Mouse (Mus musculus) neural tube, embryonic 15.5 days (tissue): ENCODE data around the gene Hpcal1. TPM values are rescaled to one million over a fixed set of nuclear protein-coding genes. Genes with fewer than 3 reads are reported as not detected.

Source experiments
- ATAC-seq: fragments of 200-750 bp; cut with Nextera tagmentation; 2 replicates; pipeline ENCODE4 v1.8.0; 2017; ENCODE audit warnings: mild to moderate bottlenecking, moderate TSS enrichment, moderate library complexity; ENCODE audit not compliant: low FRiP score
- H3K27ac ChIP-seq: fragments of 300-500 bp; sonication (generic); replicated peaks from 2 replicates; pipeline ENCODE4 v1.5.1; 2015; ENCODE audit warnings: mild to moderate bottlenecking, inconsistent platforms
- H3K27me3 ChIP-seq: fragments of 300-500 bp; sonication (generic); replicated peaks from 2 replicates; pipeline ENCODE4 v1.6.1; 2015; ENCODE audit warnings: inconsistent platforms
- H3K36me3 ChIP-seq: fragments of 300-500 bp; sonication (generic); 2 replicates; pipeline ENCODE4 v1.6.1; 2015; ENCODE audit warnings: inconsistent platforms
- H3K4me1 ChIP-seq: fragments of 300-500 bp; sonication (generic); 2 replicates; pipeline ENCODE4 v1.6.1; 2015; ENCODE audit warnings: inconsistent platforms
- H3K4me2 ChIP-seq: fragments of 300-500 bp; sonication (generic); 2 replicates; pipeline ENCODE4 v1.6.1; 2015; ENCODE audit warnings: inconsistent platforms, mild to moderate bottlenecking, moderate library complexity
- H3K4me3 ChIP-seq: fragments of 300-500 bp; sonication (generic); replicated peaks from 2 replicates; pipeline ENCODE4 v1.5.1; 2015; ENCODE audit warnings: mild to moderate bottlenecking, inconsistent platforms
- H3K9ac ChIP-seq: fragments of 300-500 bp; sonication (generic); replicated peaks from 2 replicates; pipeline ENCODE4 v1.6.1; 2015; ENCODE audit warnings: mild to moderate bottlenecking, inconsistent platforms
- H3K9me3 ChIP-seq: fragments of 300-500 bp; sonication (generic); replicated peaks from 2 replicates; pipeline ENCODE4 v1.6.1; 2016; ENCODE audit warnings: inconsistent platforms
- WGBS: fragments of 180-500 bp; shearing (Covaris S2); methylation state at CpG from one replicate; pipeline ENCODE4 v1.1.7; 2015; ENCODE audit warnings: mixed read lengths; 5-methylcytosine and 5-hydroxymethylcytosine counted together
- polyA plus RNA-seq: library from polyadenylated mRNA; unstranded; fragments of >200 nt; fragmentation: Nextera tagmentation; extraction: Ambion mirVana; gene quantifications from 2 replicates; pipeline ENCODE4 v1.2.1, GENCODE M21; 2015

Gene Hpcal1
- polyA plus RNA-seq, 1 experiment from 2014 or later, result 133 TPM

- Histone ChIP-seq H3K4me1 (0 out of 2 replicates have a peak, but pooled peaks cover 11% of the 10 kb centered on the region), H3K4me3 (no peak overlapping the region), H3K9me3 (no peaks in the 10 kb centered on the region), H3K27ac (no peak overlapping the region), H3K36me3 (no peaks in the 10 kb centered on the region), H3K9ac (no peak overlapping the region), H3K27me3 (no peaks in the 10 kb centered on the region), H3K4me2 (no peak overlapping the region)
- 57% methylated on average over 6 of the region's 6 CpGs for whole genome bisulfite sequencing
- no peak for ATAC-seq
Observed at GRCm38 (mm10) chr12:17733114-17733904, 42.7 kb downstream of the Hpcal1 start.

- H3K27ac ChIP-seq, result no peak overlapping the region
- no peaks in the 10 kb centered on the region for H3K9me3 ChIP-seq
- 92% methylated on average over 6 of the region's 6 CpGs for whole genome bisulfite sequencing
- H3K4me1 ChIP-seq, result peaks cover 12% of the 10 kb centered on the region
- H3K9ac ChIP-seq, result no peak overlapping the region
- no peaks in the 10 kb centered on the region for H3K36me3 ChIP-seq
- H3K4me2 ChIP-seq, result no peak overlapping the region
- no peaks in the 10 kb centered on the region for H3K27me3 ChIP-seq
- no peak overlapping the region for H3K4me3 ChIP-seq
- ATAC-seq, result no peak
Observed at GRCm38 (mm10) chr12:17736396-17736795, 45.7 kb downstream of the Hpcal1 start.

DNA sequence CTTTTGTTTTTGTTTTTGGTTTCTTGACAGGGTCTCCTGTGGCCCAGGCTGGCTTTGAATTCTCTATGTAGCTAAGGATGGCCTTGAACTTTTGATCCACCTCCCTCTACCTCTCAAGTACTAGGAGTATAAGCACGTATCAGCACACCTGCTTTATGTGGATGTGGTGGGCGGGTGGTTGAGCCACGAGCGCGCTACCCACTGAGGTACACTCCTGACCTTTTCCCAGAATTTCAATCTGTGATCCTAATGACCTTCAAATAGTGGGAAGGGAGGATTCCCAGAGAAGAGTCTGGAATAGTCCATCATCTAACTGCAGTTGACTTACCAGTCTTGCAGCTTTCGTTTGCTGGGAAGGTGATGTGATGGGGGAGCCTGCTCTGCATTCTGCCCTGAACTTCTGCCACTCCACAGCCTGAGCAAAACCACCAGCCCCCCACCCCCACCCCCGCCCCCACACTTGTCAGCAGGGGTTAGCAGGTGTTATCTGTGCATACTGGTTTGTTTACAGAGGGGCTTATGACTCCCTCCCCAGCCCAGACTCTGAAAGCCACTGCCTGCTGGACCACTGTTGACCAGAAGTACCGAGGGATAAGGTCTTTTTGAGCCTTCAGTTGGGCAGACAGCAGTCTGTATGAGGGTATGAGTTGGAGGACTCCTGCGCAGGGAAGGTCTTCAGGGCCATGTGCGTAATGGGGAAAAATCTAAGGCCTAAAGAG is 46.4 kb downstream of the Hpcal1 start:
- no peaks in the 10 kb centered on the region for H3K27me3 ChIP-seq
- no peak overlapping the region for H3K27ac ChIP-seq
- no peaks in the 10 kb centered on the region for H3K9me3 ChIP-seq
- H3K4me3 ChIP-seq, result no peak overlapping the region
- WGBS, result 86% methylated on average over 10 of the region's 10 CpGs
- no peak overlapping the region for H3K9ac ChIP-seq
- H3K36me3 ChIP-seq, result no peaks in the 10 kb centered on the region
- peaks cover 18% of the 10 kb centered on the region for H3K4me1 ChIP-seq
- no peak overlapping the region for H3K4me2 ChIP-seq
- ATAC-seq, result no peak

DNA sequence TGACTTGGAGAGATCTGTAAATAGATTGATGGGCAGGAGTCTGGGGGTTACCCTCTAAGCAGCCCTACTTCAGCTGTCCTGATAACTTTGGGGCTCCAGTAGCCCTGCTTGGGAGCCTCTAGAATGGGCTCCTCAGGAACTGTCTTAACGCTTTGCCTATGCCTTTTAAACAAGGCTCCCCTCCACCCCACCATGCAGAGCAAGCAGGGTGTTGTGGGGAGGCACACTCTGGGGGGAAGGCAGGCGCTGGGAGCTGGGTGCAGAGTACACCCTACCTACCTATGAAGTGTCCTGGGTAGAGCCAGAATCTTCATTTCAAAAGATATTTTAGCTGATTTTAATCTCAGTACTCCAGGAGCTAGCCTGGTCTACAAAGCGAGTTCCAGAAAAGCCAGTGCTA is 47.2 kb downstream of the Hpcal1 start:
- ATAC-seq, result no peak
- H3K36me3 ChIP-seq, result no peaks in the 10 kb centered on the region
- H3K4me2 ChIP-seq, result no peak overlapping the region
- no peaks in the 10 kb centered on the region for H3K27me3 ChIP-seq
- WGBS, result 95% methylated on average over 3 of the region's 3 CpGs
- H3K4me3 ChIP-seq, result no peak overlapping the region
- no peaks in the 10 kb centered on the region for H3K9me3 ChIP-seq
- H3K9ac ChIP-seq, result no peak overlapping the region
- peaks cover 26% of the 10 kb centered on the region for H3K4me1 ChIP-seq
- no peak overlapping the region for H3K27ac ChIP-seq

DNA sequence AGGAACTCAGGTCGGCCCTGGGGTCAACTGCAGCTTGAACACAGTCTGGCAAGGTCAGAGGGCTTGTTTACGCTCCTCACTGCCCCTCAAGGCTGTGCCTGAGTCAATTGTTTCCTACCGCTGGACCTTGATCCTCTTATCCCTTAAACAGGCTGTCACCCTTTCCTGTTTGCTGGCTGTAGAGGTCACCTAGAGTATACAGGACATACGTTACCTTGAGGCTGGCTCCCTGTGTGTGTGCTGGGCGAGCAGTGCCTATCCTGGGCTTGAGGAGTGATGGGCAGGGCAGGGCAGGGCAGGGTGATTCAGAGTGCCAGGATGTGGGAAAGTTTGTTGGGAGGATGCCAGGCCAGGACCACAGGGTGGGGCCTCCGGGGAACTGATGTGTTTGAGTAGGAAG is 47.8 kb downstream of the Hpcal1 start:
- H3K36me3 ChIP-seq, result no peaks in the 10 kb centered on the region
- 52% methylated on average over 6 of the region's 6 CpGs for WGBS
- no peak for ATAC-seq

GRCm38 (mm10) chr12:17740226-17740625 is 49.6 kb downstream of the Hpcal1 start:
- 96% methylated on average over 1 of the region's 1 CpGs for WGBS
- Histone ChIP-seq H3K4me2 (no peak overlapping the region), H3K36me3 (no peaks in the 10 kb centered on the region), H3K9ac (no peak overlapping the region), H3K4me1 (peaks cover 21% of the 10 kb centered on the region), H3K9me3 (no peaks in the 10 kb centered on the region), H3K4me3 (no peak overlapping the region), H3K27me3 (no peaks in the 10 kb centered on the region), H3K27ac (no peak overlapping the region)
- ATAC-seq, result no peak

More for the DNA sequence above, 47.8 kb downstream of the Hpcal1 start:
- Histone ChIP-seq H3K4me3 (no peak overlapping the region), H3K27me3 (no peaks in the 10 kb centered on the region), H3K4me2 (no peak overlapping the region), H3K9ac (no peak overlapping the region), H3K27ac (no peak overlapping the region), H3K9me3 (no peaks in the 10 kb centered on the region), H3K4me1 (peaks cover 24% of the 10 kb centered on the region)

GRCm38 (mm10) chr12:17741637-17742364 is 51.1 kb downstream of the Hpcal1 start:
- WGBS, result 63% methylated on average over 17 of the region's 17 CpGs
- no peak for ATAC-seq

GRCm38 (mm10) chr12:17742571-17743321 is 52.1 kb downstream of the Hpcal1 start:
- H3K4me2 ChIP-seq, result no peak overlapping the region
- no peaks in the 10 kb centered on the region for H3K9me3 ChIP-seq
- H3K36me3 ChIP-seq, result no peaks in the 10 kb centered on the region
- H3K27ac ChIP-seq, result no peak overlapping the region
- no peak for ATAC-seq
- H3K27me3 ChIP-seq, result no peaks in the 10 kb centered on the region
- H3K9ac ChIP-seq, result no peak overlapping the region
- peaks cover 40% of the 10 kb centered on the region for H3K4me1 ChIP-seq
- H3K4me3 ChIP-seq, result no peak overlapping the region
- WGBS, result 83% methylated on average over 11 of the region's 11 CpGs

More at GRCm38 (mm10) chr12:17741637-17742364, 51.1 kb downstream of the Hpcal1 start:
- Histone ChIP-seq H3K27ac (0 out of 2 replicates have a peak overlapping the region, but pooled peaks have one; percentile 33), H3K4me3 (no peak overlapping the region), H3K4me1 (peaks cover 30% of the 10 kb centered on the region), H3K4me2 (no peak overlapping the region), H3K36me3 (no peaks in the 10 kb centered on the region), H3K27me3 (no peaks in the 10 kb centered on the region), H3K9ac (no peak overlapping the region), H3K9me3 (no peaks in the 10 kb centered on the region)

GRCm38 (mm10) chr12:17745431-17745830 is 54.8 kb downstream of the Hpcal1 start:
- H3K27ac ChIP-seq, result no peak overlapping the region
- ATAC-seq, result no peak
- H3K4me3 ChIP-seq, result no peak overlapping the region
- H3K9me3 ChIP-seq, result no peaks in the 10 kb centered on the region
- H3K4me2 ChIP-seq, result no peak overlapping the region
- no peaks in the 10 kb centered on the region for H3K27me3 ChIP-seq
- no peak overlapping the region for H3K9ac ChIP-seq
- peaks cover 48% of the 10 kb centered on the region for H3K4me1 ChIP-seq
- WGBS, result 83% methylated on average over 7 of the region's 7 CpGs
- H3K36me3 ChIP-seq, result no peaks in the 10 kb centered on the region

- H3K9me3 ChIP-seq, result no peaks in the 10 kb centered on the region
- peak; percentile 12; the same call in 1 of the 2 replicates for ATAC-seq
- H3K4me1 ChIP-seq, result peaks cover 46% of the 10 kb centered on the region
- H3K9ac ChIP-seq, result no peak overlapping the region
- WGBS, result 13% methylated on average over 3 of the region's 3 CpGs
- 0 out of 2 replicates have a peak overlapping the region, but pooled peaks have one; percentile 9 for H3K27ac ChIP-seq
- H3K4me3 ChIP-seq, result no peak overlapping the region
- H3K4me2 ChIP-seq, result no peak overlapping the region
- H3K36me3 ChIP-seq, result no peaks in the 10 kb centered on the region
- H3K27me3 ChIP-seq, result no peaks in the 10 kb centered on the region
Observed at GRCm38 (mm10) chr12:17746725-17747124, 56.1 kb downstream of the Hpcal1 start.
